Mouse (Mus musculus) hindbrain, embryonic 14.5 days (tissue): ENCODE data around the gene Pmp22. TPM values are rescaled to one million over a fixed set of nuclear protein-coding genes. Genes with fewer than 3 reads are reported as not detected.

Experiments
- ATAC-seq: fragments of 200-750 bp; cut with Nextera tagmentation; 2 replicates; pipeline ENCODE4 v1.8.0; 2017; ENCODE audit warnings: moderate number of reproducible peaks, mild to moderate bottlenecking, moderate TSS enrichment, moderate library complexity; ENCODE audit not compliant: low FRiP score
- DNase-seq: peaks from one replicate; pipeline ENCODE4 v3.0.0-alpha.2; 2015; ENCODE audit warnings: low spot score
- H3K27ac ChIP-seq: fragments of 300-500 bp; sonication (generic); 2 replicates; pipeline ENCODE4 v1.5.1; 2014; ENCODE audit warnings: mild to moderate bottlenecking, moderate library complexity
- H3K27me3 ChIP-seq: fragments of 300-500 bp; sonication (generic); 2 replicates; pipeline ENCODE4 v1.6.1; 2014; ENCODE audit warnings: mild to moderate bottlenecking, low read length, mixed read lengths; ENCODE audit not compliant: control insufficient read depth, insufficient read depth
- H3K36me3 ChIP-seq: fragments of 300-500 bp; sonication (generic); replicated peaks from 2 replicates; pipeline ENCODE4 v1.6.1; 2014; ENCODE audit not compliant: control insufficient read depth, insufficient read depth
- H3K4me1 ChIP-seq: fragments of 300-500 bp; sonication (generic); replicated peaks from 2 replicates; pipeline ENCODE4 v1.6.1; 2014; ENCODE audit warnings: antibody characterized with exemption, low read length, mixed read lengths; ENCODE audit not compliant: control insufficient read depth, insufficient read depth
- H3K4me2 ChIP-seq: fragments of 300-500 bp; sonication (generic); replicated peaks from 2 replicates; pipeline ENCODE4 v1.6.1; 2014; ENCODE audit warnings: mild to moderate bottlenecking, moderate library complexity
- H3K4me3 ChIP-seq: fragments of 300-500 bp; sonication (generic); replicated peaks from 2 replicates; pipeline ENCODE4 v1.5.1; 2014; ENCODE audit warnings: mild to moderate bottlenecking, low read length
- H3K9ac ChIP-seq: fragments of 300-500 bp; sonication (generic); 2 replicates; pipeline ENCODE4 v1.6.1; 2014
- H3K9me3 ChIP-seq: fragments of 300-500 bp; sonication (generic); 2 replicates; pipeline ENCODE4 v1.6.1; 2016; ENCODE audit warnings: low read length; ENCODE audit not compliant: control insufficient read depth
- WGBS: fragments of 180-500 bp; shearing (Covaris S2); extraction: QIAGEN DNeasy Blood & Tissue Kit; methylation state at CpG from one replicate; pipeline ENCODE4 v1.1.7; 2014; 5-methylcytosine and 5-hydroxymethylcytosine counted together
- polyA plus RNA-seq: library from polyadenylated mRNA; unstranded; fragments of >200 nt; fragmentation: Nextera tagmentation; extraction: Ambion mirVana; gene quantifications from 2 replicates; pipeline ENCODE4 v1.2.1, GENCODE M21; 2014

Pmp22 gene
- polyA plus RNA-seq, 1 experiment from 2014 or later = 39.7 TPM

GRCm38 (mm10) chr11:63103256-63103655 lies 25.5 kb upstream of the Pmp22 start:
- 80% methylated on average over 7 of the region's 7 CpGs for WGBS
- ATAC-seq (no peak), DNase-seq (no peak)
- Histone ChIP-seq H3K4me3 (no peak overlapping the region), H3K36me3 (no peaks in the 10 kb centered on the region), H3K9ac (no peak overlapping the region), H3K27ac (no peak overlapping the region), H3K4me1 (no peaks in the 10 kb centered on the region), H3K9me3 (no peaks in the 10 kb centered on the region), H3K27me3 (no peaks in the 10 kb centered on the region), H3K4me2 (no peak overlapping the region)

- WGBS = 89% methylated on average over 2 of the region's 2 CpGs
- H3K4me2 ChIP-seq = no peak overlapping the region
- ATAC-seq (no peak), DNase-seq (no peak)
- no peak overlapping the region for H3K9ac ChIP-seq
- H3K36me3 ChIP-seq = no peaks in the 10 kb centered on the region
- no peaks in the 10 kb centered on the region for H3K9me3 ChIP-seq
- no peaks in the 10 kb centered on the region for H3K4me1 ChIP-seq
- H3K4me3 ChIP-seq = no peak overlapping the region
- H3K27ac ChIP-seq = no peak overlapping the region
- no peaks in the 10 kb centered on the region for H3K27me3 ChIP-seq
Observed at GRCm38 (mm10) chr11:63104026-63104425, 24.8 kb upstream of the Pmp22 start.

- no peak overlapping the region for H3K4me2 ChIP-seq
- H3K9me3 ChIP-seq = no peaks in the 10 kb centered on the region
- H3K27ac ChIP-seq = no peak overlapping the region
- ATAC-seq = no peak
- no peaks in the 10 kb centered on the region for H3K4me1 ChIP-seq
- no peaks in the 10 kb centered on the region for H3K36me3 ChIP-seq
- no peak overlapping the region for H3K9ac ChIP-seq
- no peak overlapping the region for H3K4me3 ChIP-seq
- WGBS = 50% methylated on average over 1 of the region's 1 CpGs
- DNase-seq = no peak
- no peaks in the 10 kb centered on the region for H3K27me3 ChIP-seq
Observed at GRCm38 (mm10) chr11:63109230-63109775, 19.5 kb upstream of the Pmp22 start.

GRCm38 (mm10) chr11:63110329-63110728 lies 18.5 kb upstream of the Pmp22 start:
- WGBS = 94% methylated on average over 3 of the region's 3 CpGs
- Histone ChIP-seq H3K4me2 (no peak overlapping the region), H3K36me3 (no peaks in the 10 kb centered on the region), H3K4me3 (no peak overlapping the region), H3K27ac (no peak overlapping the region), H3K4me1 (no peaks in the 10 kb centered on the region), H3K27me3 (no peaks in the 10 kb centered on the region), H3K9ac (no peak overlapping the region), H3K9me3 (no peaks in the 10 kb centered on the region)
- ATAC-seq = no peak
- DNase-seq = no peak

- ATAC-seq (no peak), DNase-seq (no peak)
- Histone ChIP-seq H3K4me3 (no peak overlapping the region), H3K4me2 (no peak overlapping the region), H3K27me3 (no peaks in the 10 kb centered on the region), H3K36me3 (no peaks in the 10 kb centered on the region), H3K27ac (no peak overlapping the region), H3K4me1 (no peaks in the 10 kb centered on the region), H3K9ac (no peak overlapping the region), H3K9me3 (no peaks in the 10 kb centered on the region)
- WGBS = 82% methylated on average over 8 of the region's 8 CpGs
Observed at GRCm38 (mm10) chr11:63114807-63115641, 13.8 kb upstream of the Pmp22 start.

- 95% methylated on average over 5 of the region's 5 CpGs for WGBS
- DNase-seq (no peak), ATAC-seq (no peak)
Observed at GRCm38 (mm10) chr11:63116652-63117051, 12.1 kb upstream of the Pmp22 start.

GRCm38 (mm10) chr11:63117266-63117665 lies 11.5 kb upstream of the Pmp22 start:
- DNase-seq = no peak
- WGBS = 90% methylated on average over 1 of the region's 1 CpGs
- Histone ChIP-seq H3K4me3 (no peak overlapping the region), H3K36me3 (no peaks in the 10 kb centered on the region), H3K4me1 (no peaks in the 10 kb centered on the region), H3K4me2 (no peak overlapping the region), H3K9ac (no peak overlapping the region), H3K27ac (no peak overlapping the region), H3K9me3 (no peaks in the 10 kb centered on the region), H3K27me3 (no peaks in the 10 kb centered on the region)
- ATAC-seq = no peak

More at GRCm38 (mm10) chr11:63116652-63117051, 12.1 kb upstream of the Pmp22 start:
- Histone ChIP-seq H3K27me3 (no peaks in the 10 kb centered on the region), H3K4me3 (no peak overlapping the region), H3K4me1 (no peaks in the 10 kb centered on the region), H3K27ac (no peak overlapping the region), H3K9me3 (no peaks in the 10 kb centered on the region), H3K9ac (no peak overlapping the region), H3K4me2 (no peak overlapping the region), H3K36me3 (no peaks in the 10 kb centered on the region)

- Histone ChIP-seq H3K36me3 (no peaks in the 10 kb centered on the region), H3K4me2 (no peak overlapping the region), H3K9ac (no peak overlapping the region), H3K4me1 (no peaks in the 10 kb centered on the region), H3K27ac (no peak overlapping the region), H3K27me3 (no peaks in the 10 kb centered on the region), H3K4me3 (no peak overlapping the region), H3K9me3 (no peaks in the 10 kb centered on the region)
- ATAC-seq = no peak
- WGBS = 93% methylated on average over 7 of the region's 7 CpGs
- DNase-seq = no peak
Observed at GRCm38 (mm10) chr11:63119791-63120190, 9.0 kb upstream of the Pmp22 start.

- Histone ChIP-seq H3K27me3 (no peaks in the 10 kb centered on the region), H3K36me3 (no peaks in the 10 kb centered on the region), H3K4me1 (no peaks in the 10 kb centered on the region), H3K9me3 (no peaks in the 10 kb centered on the region), H3K27ac (no peak overlapping the region), H3K9ac (no peak overlapping the region), H3K4me3 (no peak overlapping the region), H3K4me2 (no peak overlapping the region)
- DNase-seq (no peak), ATAC-seq (no peak)
- 70% methylated on average over 2 of the region's 2 CpGs for WGBS
Observed at GRCm38 (mm10) chr11:63122249-63122648, 6.5 kb upstream of the Pmp22 start.
